Mouse (Mus musculus): ENCODE results near the gene Gabrb1.

DNA sequence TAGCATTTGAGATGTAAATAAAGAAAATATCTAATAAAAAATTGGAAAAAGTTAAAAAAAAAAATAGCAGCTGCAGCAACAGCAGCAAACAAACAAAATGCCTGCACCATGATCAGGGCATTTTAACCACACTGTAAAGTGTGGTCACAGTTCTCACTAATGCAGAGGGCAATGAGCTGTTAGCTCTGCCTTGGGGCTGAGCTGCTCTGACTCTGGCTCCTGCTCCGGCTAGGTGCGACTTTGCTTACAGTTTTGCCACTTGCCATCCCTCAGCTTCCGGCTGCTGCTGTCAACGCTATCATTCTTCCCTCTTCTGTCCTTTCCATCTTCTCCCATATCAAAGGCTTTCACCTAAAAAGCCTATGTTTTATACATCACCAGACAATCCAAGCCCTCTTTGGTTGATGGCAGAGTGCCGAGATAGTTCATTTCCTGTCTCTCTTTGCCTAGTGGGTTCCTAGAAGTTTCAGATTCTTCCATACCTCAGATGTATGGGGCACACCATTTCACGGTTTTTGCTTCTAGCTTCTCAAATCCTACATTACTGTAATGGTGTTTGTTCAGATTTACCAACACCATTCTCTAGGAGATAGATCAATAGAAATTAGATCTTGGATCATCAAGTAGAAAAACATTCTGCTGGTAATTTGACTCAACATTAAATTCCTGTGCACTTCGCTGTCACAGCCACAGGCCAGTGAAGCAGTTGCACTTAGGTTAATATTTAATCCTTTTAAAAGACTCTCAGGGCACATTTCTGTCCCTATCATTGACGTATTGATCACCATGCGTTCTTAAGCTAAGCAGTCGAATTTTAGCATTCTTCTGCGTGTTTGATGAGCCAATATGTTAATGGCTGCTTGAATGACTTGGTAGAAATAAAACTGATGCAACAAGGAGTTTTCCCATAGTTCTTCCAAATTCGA lies 385.6 kb downstream of the Gabrb1 start:
- TF ChIP-seq CTCF (IDR thresholded peaks at IDR 0.05; ENCODE audit: low read depth, low read length), result no peak
- no peak for TF ChIP-seq POLR2A (IDR thresholded peaks at IDR 0.05; ENCODE audit: extremely low read depth, insufficient read depth, low read length)
